Mouse (Mus musculus) heart, embryonic 11.5 days (tissue): ENCODE measurements around the gene Evi5. TPM values are rescaled to one million over a fixed set of nuclear protein-coding genes. Genes with fewer than 3 reads are reported as not detected.

Source experiments
- ATAC-seq: fragments of 200-750 bp; cut with Nextera tagmentation; replicated peaks from 2 replicates; pipeline ENCODE4 v1.8.0; 2017; ENCODE audit warnings: moderate library complexity; ENCODE audit not compliant: insufficient number of reproducible peaks, low FRiP score, low TSS enrichment
- H3K27ac ChIP-seq: fragments of 300-500 bp; sonication (generic); 2 replicates; pipeline ENCODE4 v1.5.1; 2014; ENCODE audit warnings: mild to moderate bottlenecking, low read depth, low read length
- H3K27me3 ChIP-seq: fragments of 300-500 bp; sonication (generic); 2 replicates; pipeline ENCODE4 v1.6.1; 2014; ENCODE audit warnings: mild to moderate bottlenecking, low read length, mixed read lengths; ENCODE audit not compliant: control insufficient read depth, insufficient read depth
- H3K36me3 ChIP-seq: fragments of 300-500 bp; sonication (generic); 2 replicates; pipeline ENCODE4 v1.6.1; 2014; ENCODE audit warnings: mild to moderate bottlenecking, low read length, moderate library complexity, mixed read lengths; ENCODE audit not compliant: control insufficient read depth, insufficient read depth
- H3K4me1 ChIP-seq: fragments of 300-500 bp; sonication (generic); 2 replicates; pipeline ENCODE4 v1.6.1; 2014; ENCODE audit warnings: low read length; ENCODE audit not compliant: control insufficient read depth, insufficient read depth
- H3K4me2 ChIP-seq: fragments of 300-500 bp; sonication (generic); 2 replicates; pipeline ENCODE4 v1.6.1; 2014; ENCODE audit warnings: mild to moderate bottlenecking, moderate library complexity
- H3K4me3 ChIP-seq: fragments of 300-500 bp; sonication (generic); 2 replicates; pipeline ENCODE4 v1.5.1; 2014; ENCODE audit warnings: low read depth, low read length
- H3K9ac ChIP-seq: fragments of 300-500 bp; sonication (generic); 2 replicates; pipeline ENCODE4 v1.6.1; 2014; ENCODE audit warnings: mild to moderate bottlenecking, low read depth, low read length, moderate library complexity
- H3K9me3 ChIP-seq: fragments of 300-500 bp; sonication (generic); replicated peaks from 2 replicates; pipeline ENCODE4 v1.6.1; 2016; ENCODE audit warnings: low read length; ENCODE audit not compliant: control insufficient read depth
- WGBS: fragments of 180-500 bp; shearing (Covaris S2); extraction: QIAGEN DNeasy Blood & Tissue Kit; methylation state at CpG from one replicate; pipeline ENCODE4 v1.1.7; 2014; ENCODE audit not compliant: insufficient replicate concordance; 5-methylcytosine and 5-hydroxymethylcytosine counted together
- polyA plus RNA-seq: library from polyadenylated mRNA; unstranded; fragments of >200 nt; fragmentation: Nextera tagmentation; extraction: Ambion mirVana; gene quantifications from 2 replicates; pipeline ENCODE4 v1.2.1, GENCODE M21; 2014

The Evi5 gene
- polyA plus RNA-seq, 1 experiment from 2014 or later: 46.7 TPM

- WGBS: 75% methylated on average over 4 of the region's 4 CpGs
- H3K27ac ChIP-seq: no peak overlapping the region
- H3K4me3 ChIP-seq: no peak overlapping the region
- peaks cover 9% of the 10 kb centered on the region; the same call in 1 of the 2 replicates for H3K36me3 ChIP-seq
- H3K9me3 ChIP-seq: no peaks in the 10 kb centered on the region
- H3K27me3 ChIP-seq: no peaks in the 10 kb centered on the region
- no peak overlapping the region for H3K4me2 ChIP-seq
- H3K9ac ChIP-seq: no peak overlapping the region
- no peak for ATAC-seq
- no peaks in the 10 kb centered on the region for H3K4me1 ChIP-seq
Measured at GRCm38 (mm10) chr5:107807496-107807895, 67.4 kb downstream of the Evi5 start.

GRCm38 (mm10) chr5:107802621-107803020 lies 72.3 kb downstream of the Evi5 start:
- Histone ChIP-seq H3K9ac (no peak overlapping the region), H3K4me1 (no peaks in the 10 kb centered on the region), H3K27ac (no peak overlapping the region), H3K36me3 (peaks cover 3% of the 10 kb centered on the region; the same call in 1 of the 2 replicates), H3K9me3 (no peaks in the 10 kb centered on the region), H3K4me3 (no peak overlapping the region), H3K4me2 (no peak overlapping the region), H3K27me3 (no peaks in the 10 kb centered on the region)
- ATAC-seq: no peak

- H3K4me3 ChIP-seq: no peak overlapping the region
- no peaks in the 10 kb centered on the region for H3K4me1 ChIP-seq
- H3K9ac ChIP-seq: no peak overlapping the region
- 86% methylated on average over 2 of the region's 2 CpGs for WGBS
- no peaks in the 10 kb centered on the region for H3K27me3 ChIP-seq
- H3K36me3 ChIP-seq: peaks cover 3% of the 10 kb centered on the region; the same call in 1 of the 2 replicates
- ATAC-seq: no peak
- H3K4me2 ChIP-seq: no peak overlapping the region
- no peaks in the 10 kb centered on the region for H3K9me3 ChIP-seq
- H3K27ac ChIP-seq: no peak overlapping the region
Measured at GRCm38 (mm10) chr5:107801234-107801633, 73.7 kb downstream of the Evi5 start.

- WGBS: 87% methylated on average over 6 of the region's 6 CpGs
- no peak overlapping the region for H3K27ac ChIP-seq
- no peaks in the 10 kb centered on the region for H3K9me3 ChIP-seq
- no peak for ATAC-seq
- no peaks in the 10 kb centered on the region for H3K27me3 ChIP-seq
- H3K4me1 ChIP-seq: peaks cover 4% of the 10 kb centered on the region; the same call in 1 of the 2 replicates
- peaks cover 3% of the 10 kb centered on the region; the same call in 1 of the 2 replicates for H3K36me3 ChIP-seq
- no peak overlapping the region for H3K4me2 ChIP-seq
- H3K9ac ChIP-seq: no peak overlapping the region
- no peak overlapping the region for H3K4me3 ChIP-seq
Measured at GRCm38 (mm10) chr5:107798290-107798689, 76.6 kb downstream of the Evi5 start.

GRCm38 (mm10) chr5:107793927-107794326 lies 81.0 kb downstream of the Evi5 start:
- no peaks in the 10 kb centered on the region for H3K27me3 ChIP-seq
- 0 out of 2 replicates have a peak, but pooled peaks have one; percentile 57 for ATAC-seq
- H3K4me1 ChIP-seq: peaks cover 6% of the 10 kb centered on the region; the same call in 1 of the 2 replicates
- H3K9ac ChIP-seq: no peak overlapping the region
- no peak overlapping the region for H3K27ac ChIP-seq
- 20% methylated on average over 2 of the region's 2 CpGs for WGBS
- no peak overlapping the region for H3K4me3 ChIP-seq
- peaks cover 3% of the 10 kb centered on the region; the same call in 1 of the 2 replicates for H3K36me3 ChIP-seq
- H3K9me3 ChIP-seq: no peaks in the 10 kb centered on the region
- H3K4me2 ChIP-seq: no peak overlapping the region

- WGBS: 12% methylated on average over 3 of the region's 3 CpGs
- Histone ChIP-seq H3K27me3 (no peaks in the 10 kb centered on the region), H3K9ac (no peak overlapping the region), H3K9me3 (no peaks in the 10 kb centered on the region), H3K4me1 (peaks cover 6% of the 10 kb centered on the region; the same call in 1 of the 2 replicates), H3K27ac (peak overlapping the region; percentile 65), H3K36me3 (peaks cover 3% of the 10 kb centered on the region; the same call in 1 of the 2 replicates), H3K4me3 (no peak overlapping the region), H3K4me2 (no peak overlapping the region)
- 0 out of 2 replicates have a peak, but pooled peaks have one; percentile 61 for ATAC-seq
Measured at GRCm38 (mm10) chr5:107793258-107793657, 81.6 kb downstream of the Evi5 start.

- WGBS: 91% methylated on average over 3 of the region's 3 CpGs
- no peak for ATAC-seq
- no peak overlapping the region for H3K9ac ChIP-seq
- H3K4me3 ChIP-seq: no peak overlapping the region
- H3K4me2 ChIP-seq: no peak overlapping the region
- H3K9me3 ChIP-seq: no peaks in the 10 kb centered on the region
- H3K4me1 ChIP-seq: peaks cover 6% of the 10 kb centered on the region; the same call in 1 of the 2 replicates
- H3K27ac ChIP-seq: peak overlapping the region; percentile 65; the same call in 1 of the 2 replicates
- no peaks in the 10 kb centered on the region for H3K36me3 ChIP-seq
- H3K27me3 ChIP-seq: no peaks in the 10 kb centered on the region
Measured at GRCm38 (mm10) chr5:107792516-107792915, 82.4 kb downstream of the Evi5 start.

GRCm38 (mm10) chr5:107791966-107792365 lies 82.9 kb downstream of the Evi5 start:
- no peaks in the 10 kb centered on the region for H3K36me3 ChIP-seq
- no peaks in the 10 kb centered on the region for H3K27me3 ChIP-seq
- no peak overlapping the region for H3K27ac ChIP-seq
- no peaks in the 10 kb centered on the region for H3K9me3 ChIP-seq
- peaks cover 6% of the 10 kb centered on the region; the same call in 1 of the 2 replicates for H3K4me1 ChIP-seq
- H3K4me2 ChIP-seq: no peak overlapping the region
- ATAC-seq: no peak
- 85% methylated on average over 2 of the region's 2 CpGs for WGBS
- H3K4me3 ChIP-seq: no peak overlapping the region
- no peak overlapping the region for H3K9ac ChIP-seq

GRCm38 (mm10) chr5:107789492-107789891 lies 85.4 kb downstream of the Evi5 start:
- Histone ChIP-seq H3K9ac (no peak overlapping the region), H3K36me3 (no peaks in the 10 kb centered on the region), H3K27ac (no peak overlapping the region), H3K9me3 (no peaks in the 10 kb centered on the region), H3K27me3 (no peaks in the 10 kb centered on the region), H3K4me2 (no peak overlapping the region), H3K4me3 (no peak overlapping the region), H3K4me1 (peaks cover 6% of the 10 kb centered on the region; the same call in 1 of the 2 replicates)
- no peak for ATAC-seq
- 81% methylated on average over 5 of the region's 5 CpGs for WGBS
